Mouse (Mus musculus) erythroblast, embryonic 14.5 days (primary cell): Measurements from ENCODE around the gene Xrcc6. TPM values are rescaled to one million over a fixed set of nuclear protein-coding genes. Genes with fewer than 3 reads are reported as not detected.

Experiments used
- H3K27me3 ChIP-seq: 2 replicates; pipeline ENCODE4 v1.6.1; 2012; ENCODE audit warnings: inconsistent platforms; ENCODE audit not compliant: control insufficient read depth
- H3K36me3 ChIP-seq: 2 replicates; pipeline ENCODE4 v1.6.1; 2012; ENCODE audit warnings: mild to moderate bottlenecking, inconsistent platforms; ENCODE audit not compliant: control insufficient read depth
- H3K4me1 ChIP-seq: 2 replicates; pipeline ENCODE4 v1.6.1; 2012; ENCODE audit warnings: inconsistent platforms; ENCODE audit not compliant: control insufficient read depth
- H3K4me3 ChIP-seq: replicated peaks from 2 replicates; pipeline ENCODE3; 2012; ENCODE audit warnings: moderate library complexity, mild to moderate bottlenecking, inconsistent platforms
- H3K9me3 ChIP-seq: 2 replicates; pipeline ENCODE4 v1.6.1; 2012; ENCODE audit warnings: low read length, inconsistent platforms, mixed read lengths; ENCODE audit not compliant: control insufficient read depth
- GATA1 ChIP-seq: IDR thresholded peaks from 2 replicates; pipeline ENCODE4 v1.6.1; 2012; ENCODE audit warnings: low read length, inconsistent platforms, mixed read lengths
- TAL1 ChIP-seq: IDR thresholded peaks from 3 replicates; pipeline ENCODE4 v1.6.1; 2012; ENCODE audit warnings: low read length, inconsistent platforms, mixed read lengths
- polyA plus RNA-seq: library from polyadenylated mRNA; stranded (reverse); fragments of >175 nt; gene quantifications from 2 replicates; pipeline ENCODE4 v1.2.3, GENCODE M21; 2012

Gene Xrcc6
- polyA plus RNA-seq, 1 experiment = 1.2 TPM

GRCm38 (mm10) chr15:81950716-81951115 lies 36.9 kb upstream of the Xrcc6 start:
- Histone ChIP-seq H3K4me3 (no peak overlapping the region), H3K9me3 (peaks cover 4% of the 10 kb centered on the region; the same call in 1 of the 2 replicates), H3K4me1 (peaks cover 11% of the 10 kb centered on the region), H3K36me3 (peaks cover 46% of the 10 kb centered on the region), H3K27me3 (no peaks in the 10 kb centered on the region)
- no peak for TF ChIP-seq TAL1
- TF ChIP-seq GATA1 = no peak

GRCm38 (mm10) chr15:81951159-81951558 lies 36.5 kb upstream of the Xrcc6 start:
- TF ChIP-seq GATA1 (no peak), TAL1 (no peak)
- Histone ChIP-seq H3K36me3 (peaks cover 51% of the 10 kb centered on the region), H3K9me3 (peaks cover 4% of the 10 kb centered on the region; the same call in 1 of the 2 replicates), H3K4me1 (peaks cover 11% of the 10 kb centered on the region), H3K27me3 (no peaks in the 10 kb centered on the region), H3K4me3 (no peak overlapping the region)

GRCm38 (mm10) chr15:81952310-81952709 lies 35.3 kb upstream of the Xrcc6 start:
- Histone ChIP-seq H3K36me3 (peaks cover 62% of the 10 kb centered on the region), H3K4me1 (peaks cover 14% of the 10 kb centered on the region), H3K9me3 (peaks cover under 1% of the 10 kb centered on the region; the same call in 1 of the 2 replicates), H3K4me3 (no peak overlapping the region), H3K27me3 (no peaks in the 10 kb centered on the region)
- TF ChIP-seq GATA1 (no peak), TAL1 (no peak)

DNA sequence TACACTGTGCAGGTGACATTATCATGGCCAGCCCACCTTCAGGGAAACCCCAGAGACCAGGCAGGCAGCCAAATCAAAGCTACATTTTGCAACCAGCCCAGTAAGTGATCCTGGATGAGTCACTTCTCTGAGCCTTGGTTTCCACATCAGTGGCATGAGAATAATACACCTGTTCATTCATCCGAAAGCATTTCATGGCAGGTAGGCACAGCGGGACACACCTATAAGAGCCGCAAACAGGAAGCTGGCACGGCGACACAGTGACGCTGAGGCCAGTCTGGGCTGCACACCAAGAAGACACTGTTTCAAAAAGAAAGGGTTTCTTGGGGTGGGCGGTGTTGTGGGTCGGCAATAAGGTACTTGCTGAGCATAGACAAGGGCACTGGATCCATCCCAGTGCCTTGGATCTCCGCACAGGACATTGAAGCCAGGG lies 33.5 kb upstream of the Xrcc6 start:
- peaks cover 66% of the 10 kb centered on the region for H3K36me3 ChIP-seq

DNA sequence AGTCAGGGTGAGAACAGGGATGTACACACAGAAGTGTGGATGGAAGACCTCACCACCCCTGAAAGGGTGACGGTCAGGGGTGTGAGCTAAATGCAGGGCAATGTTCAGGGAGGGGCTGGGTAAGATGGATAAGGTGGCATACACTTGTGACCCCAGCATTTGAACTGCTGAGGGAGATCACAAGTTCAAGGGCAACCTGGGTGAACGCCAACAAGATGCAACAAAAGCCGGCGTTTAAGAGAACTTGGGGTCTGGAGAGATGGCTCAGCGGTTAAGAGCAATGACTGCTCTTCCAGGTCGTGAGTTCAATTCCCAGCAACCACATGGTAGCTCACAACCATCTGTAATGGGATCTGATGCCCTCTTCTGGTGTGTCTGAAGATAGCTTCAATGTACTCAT lies 32.9 kb upstream of the Xrcc6 start:
- Histone ChIP-seq H3K9me3 (no peaks in the 10 kb centered on the region), H3K27me3 (no peaks in the 10 kb centered on the region), H3K36me3 (peaks cover 66% of the 10 kb centered on the region), H3K4me1 (peaks cover 16% of the 10 kb centered on the region), H3K4me3 (no peak overlapping the region)
- TF ChIP-seq GATA1 (no peak), TAL1 (no peak)

More for the DNA sequence above, 33.5 kb upstream of the Xrcc6 start:
- Histone ChIP-seq H3K4me1 (peaks cover 13% of the 10 kb centered on the region), H3K27me3 (no peaks in the 10 kb centered on the region), H3K9me3 (no peaks in the 10 kb centered on the region), H3K4me3 (no peak overlapping the region)
- TF ChIP-seq GATA1 (no peak), TAL1 (no peak)

DNA sequence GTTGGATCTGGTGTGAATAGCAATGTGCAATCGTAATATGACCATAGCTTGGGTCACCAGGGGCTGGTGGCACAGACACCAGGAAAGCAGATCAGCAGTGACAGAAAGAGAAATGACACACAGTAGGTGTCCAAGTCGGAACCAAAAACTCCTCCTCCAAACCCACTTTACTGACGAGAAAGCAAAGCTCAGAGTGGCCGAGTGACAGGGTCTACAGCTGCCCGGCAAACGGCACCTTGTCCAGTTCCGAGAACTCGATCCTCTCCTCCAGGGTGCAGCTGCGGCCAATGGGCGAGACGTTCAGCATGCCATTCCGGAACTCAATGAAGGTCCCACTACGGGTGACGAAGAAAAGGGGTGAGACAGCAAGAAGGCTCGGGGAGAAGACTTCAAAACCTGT lies 32.2 kb upstream of the Xrcc6 start:
- peaks cover 23% of the 10 kb centered on the region for H3K4me1 ChIP-seq
- H3K9me3 ChIP-seq = no peaks in the 10 kb centered on the region
- H3K27me3 ChIP-seq = no peaks in the 10 kb centered on the region
- TF ChIP-seq GATA1 (no peak), TAL1 (no peak)
- peaks cover 66% of the 10 kb centered on the region for H3K36me3 ChIP-seq
- no peak overlapping the region for H3K4me3 ChIP-seq

- peaks cover 30% of the 10 kb centered on the region for H3K4me1 ChIP-seq
- H3K27me3 ChIP-seq = no peaks in the 10 kb centered on the region
- no peaks in the 10 kb centered on the region for H3K9me3 ChIP-seq
- H3K4me3 ChIP-seq = no peak overlapping the region
- TF ChIP-seq TAL1 (no peak), GATA1 (no peak)
- H3K36me3 ChIP-seq = peaks cover 57% of the 10 kb centered on the region
Measured at GRCm38 (mm10) chr15:81956457-81956856, 31.2 kb upstream of the Xrcc6 start.

GRCm38 (mm10) chr15:81957598-81957997 lies 30.0 kb upstream of the Xrcc6 start:
- Histone ChIP-seq H3K9me3 (no peaks in the 10 kb centered on the region), H3K36me3 (peaks cover 46% of the 10 kb centered on the region), H3K4me1 (peaks cover 32% of the 10 kb centered on the region), H3K27me3 (no peaks in the 10 kb centered on the region), H3K4me3 (no peak overlapping the region)
- no peak for TF ChIP-seq GATA1
- no peak for TF ChIP-seq TAL1

DNA sequence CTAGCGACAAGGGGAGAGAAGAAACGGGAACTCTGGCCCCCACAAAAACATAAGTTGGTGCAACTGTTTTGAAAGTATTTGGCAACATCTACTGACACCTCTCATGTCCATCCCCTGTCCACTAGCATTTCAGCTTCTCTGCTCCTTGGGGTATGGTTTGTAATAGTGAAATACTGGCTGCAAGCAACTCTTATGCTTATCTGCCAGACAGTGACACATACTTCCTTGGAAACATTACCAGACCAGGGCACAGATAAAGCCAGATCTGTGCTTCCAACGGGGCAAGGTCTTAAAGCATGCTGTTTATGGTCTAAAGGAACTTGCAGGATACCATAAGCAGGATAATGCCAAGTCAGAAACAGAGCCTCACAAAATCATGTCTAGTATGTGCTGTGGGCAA lies 28.7 kb upstream of the Xrcc6 start:
- peaks cover 32% of the 10 kb centered on the region for H3K4me1 ChIP-seq
- no peak for TF ChIP-seq GATA1
- no peak for TF ChIP-seq TAL1
- H3K36me3 ChIP-seq = peaks cover 37% of the 10 kb centered on the region
- H3K9me3 ChIP-seq = no peaks in the 10 kb centered on the region
- H3K4me3 ChIP-seq = no peak overlapping the region
- no peaks in the 10 kb centered on the region for H3K27me3 ChIP-seq
